Mouse (Mus musculus) bone marrow, adult 2 months (tissue): ENCODE data around the gene Agap3. TPM values are rescaled to one million over a fixed set of nuclear protein-coding genes. Genes with fewer than 3 reads are reported as not detected.
A peak's percentile ranks its signal among the peaks of the same experiment; 100 is the strongest.

Source experiments
- H3K27ac ChIP-seq: fragments of 200-500 bp; 2 replicates; pipeline ENCODE4 v1.5.1; 2012; ENCODE audit warnings: low read depth, mild to moderate bottlenecking, control low read depth, inconsistent platforms, low read length; ENCODE audit not compliant: control insufficient read depth, poor library complexity, insufficient read depth
- H3K4me1 ChIP-seq: fragments of 200-500 bp; 2 replicates; pipeline ENCODE4 v1.6.1; 2011; ENCODE audit warnings: low read length; ENCODE audit not compliant: control insufficient read depth, insufficient read depth
- H3K4me3 ChIP-seq: fragments of 200-500 bp; replicated peaks from 2 replicates; pipeline ENCODE3; 2011; ENCODE audit warnings: mild to moderate bottlenecking, low read depth, low read length, control low read depth; ENCODE audit not compliant: control insufficient read depth
- CTCF ChIP-seq: fragments of 200-500 bp; IDR thresholded peaks from 2 replicates; pipeline ENCODE4 v1.5.1; 2011; ENCODE audit warnings: low read length, control low read depth; ENCODE audit not compliant: control insufficient read depth, insufficient read depth
- POLR2A ChIP-seq: fragments of 200-500 bp; IDR thresholded peaks from 2 replicates; pipeline ENCODE4 v1.6.1; 2011; ENCODE audit warnings: low read depth, mild to moderate bottlenecking, control low read depth, low read length, borderline replicate concordance; ENCODE audit not compliant: control insufficient read depth
- WGBS: fragments of 180-500 bp; shearing (Covaris S2); methylation state at CpG from one replicate; pipeline ENCODE4 v1.1.7; 2018; 5-methylcytosine and 5-hydroxymethylcytosine counted together
- polyA plus RNA-seq: library from polyadenylated mRNA; stranded (reverse); fragments of >200 nt; gene quantifications from 2 replicates; pipeline ENCODE4 v1.2.4, GENCODE M21; 2011; ENCODE audit warnings: low replicate concordance; ENCODE audit not compliant: missing spikeins, insufficient read depth, insufficient read length

The Agap3 gene
- polyA plus RNA-seq, 1 experiment: 28.2 TPM

DNA sequence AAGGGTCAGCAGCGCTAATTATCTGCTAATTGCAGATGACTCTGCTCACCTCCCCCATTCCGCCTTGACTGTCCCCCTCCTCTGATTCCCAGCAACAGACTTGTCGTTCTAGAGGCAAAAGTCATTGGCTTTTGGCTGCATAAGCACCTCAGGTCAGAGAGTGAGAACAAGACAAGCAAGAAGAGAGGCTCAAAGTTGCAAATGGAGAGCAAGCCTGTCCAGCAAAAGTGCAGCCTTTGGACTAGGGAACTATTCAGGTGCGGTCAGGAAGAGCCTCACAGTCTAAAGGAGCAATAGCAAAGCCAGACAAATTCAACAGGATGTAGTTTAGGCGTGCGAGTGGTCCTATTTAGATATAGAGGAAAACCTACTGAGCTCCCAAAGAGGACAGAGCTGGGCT lies 75.8 kb downstream of the Agap3 start:
- no peak overlapping the region for H3K27ac ChIP-seq
- TF ChIP-seq POLR2A (no peak), CTCF (no peak)
- whole genome bisulfite sequencing: 27% methylated on average over 6 of the region's 6 CpGs
- no peaks in the 10 kb centered on the region for H3K4me1 ChIP-seq
- no peak overlapping the region for H3K4me3 ChIP-seq

DNA sequence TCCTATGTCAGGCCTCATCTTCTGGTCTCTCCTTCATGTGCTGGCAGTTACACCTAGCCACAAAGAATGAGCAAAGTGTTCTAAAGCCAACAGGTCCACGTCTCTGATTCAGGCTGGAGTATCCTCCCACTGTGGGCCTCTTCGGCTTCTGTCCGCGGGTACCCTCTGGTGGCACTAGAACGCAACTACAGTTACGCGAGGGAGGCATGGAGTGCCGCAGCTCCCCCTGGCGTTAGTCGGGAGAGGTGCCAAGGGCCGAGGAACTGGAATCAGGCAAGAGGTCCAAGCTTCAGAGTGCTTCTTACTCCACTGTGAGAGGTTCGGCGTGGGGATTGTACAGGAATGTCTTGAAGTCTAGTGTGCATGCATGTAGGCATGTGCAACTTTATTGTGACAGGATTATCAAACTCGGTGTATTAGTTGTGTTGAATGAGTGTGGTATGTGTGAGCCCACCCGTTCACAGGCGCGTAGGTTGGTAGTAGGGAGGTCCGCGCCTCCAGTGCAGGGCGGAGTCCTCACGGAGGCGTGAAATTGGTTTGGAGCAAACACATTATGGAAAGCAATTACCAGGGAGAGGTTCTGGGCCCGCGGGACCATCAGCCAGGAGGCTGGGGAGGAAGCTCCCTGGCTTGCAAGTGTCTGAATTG lies 78.2 kb downstream of the Agap3 start:
- 18% methylated on average over 24 of the region's 24 CpGs for WGBS
- Histone ChIP-seq H3K4me3 (no peak overlapping the region), H3K4me1 (no peaks in the 10 kb centered on the region), H3K27ac (no peak overlapping the region)
- no peak for TF ChIP-seq POLR2A
- peak; percentile 100 for TF ChIP-seq CTCF

DNA sequence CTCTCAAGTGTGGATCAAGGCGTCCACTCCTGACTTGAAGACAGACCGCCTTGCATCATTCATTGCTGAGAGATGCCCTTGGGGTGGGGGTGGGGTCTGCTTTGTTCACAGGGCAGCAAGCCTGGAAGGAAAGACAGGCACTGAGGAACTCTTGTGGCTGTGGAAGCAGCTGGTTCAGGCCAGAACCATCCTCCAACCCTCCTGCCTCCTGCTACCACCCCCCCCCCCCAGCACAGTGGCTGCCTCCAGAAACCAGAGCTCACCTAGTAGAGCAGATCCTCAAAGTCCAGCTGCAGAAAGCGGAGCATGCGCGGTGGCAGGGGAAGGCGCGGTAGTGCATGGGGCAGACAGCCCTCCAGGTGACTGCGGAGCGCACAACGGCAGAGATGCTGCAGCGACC lies 81.4 kb downstream of the Agap3 start:
- TF ChIP-seq CTCF (no peak), POLR2A (no peak)

DNA sequence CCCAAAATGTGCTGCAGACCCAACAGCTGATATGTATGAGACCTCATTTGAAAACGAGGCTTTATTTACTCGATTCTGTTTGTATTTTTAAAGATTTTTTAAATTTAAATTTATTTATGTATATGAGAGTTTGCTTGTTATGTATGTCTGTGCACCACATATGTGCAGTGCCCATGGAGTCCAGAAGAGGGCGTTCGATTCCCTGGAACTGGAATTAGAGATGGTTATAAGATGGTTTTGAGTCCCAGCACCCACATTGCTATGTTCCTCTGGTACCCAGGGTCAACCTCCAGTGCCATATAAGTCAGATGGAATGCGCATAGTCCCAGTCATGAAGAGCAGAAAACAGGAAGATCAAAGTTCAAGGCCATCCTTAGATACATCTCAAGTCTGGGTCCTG lies 82.3 kb downstream of the Agap3 start:
- TF ChIP-seq POLR2A (no peak), CTCF (no peak)
- no peak overlapping the region for H3K4me3 ChIP-seq
- no peaks in the 10 kb centered on the region for H3K4me1 ChIP-seq
- no peak overlapping the region for H3K27ac ChIP-seq
- 45% methylated on average over 5 of the region's 5 CpGs for WGBS

More for the DNA sequence above, 81.4 kb downstream of the Agap3 start:
- no peak overlapping the region for H3K4me3 ChIP-seq
- H3K27ac ChIP-seq: no peak overlapping the region
- no peaks in the 10 kb centered on the region for H3K4me1 ChIP-seq
- 77% methylated on average over 11 of the region's 11 CpGs for WGBS

DNA sequence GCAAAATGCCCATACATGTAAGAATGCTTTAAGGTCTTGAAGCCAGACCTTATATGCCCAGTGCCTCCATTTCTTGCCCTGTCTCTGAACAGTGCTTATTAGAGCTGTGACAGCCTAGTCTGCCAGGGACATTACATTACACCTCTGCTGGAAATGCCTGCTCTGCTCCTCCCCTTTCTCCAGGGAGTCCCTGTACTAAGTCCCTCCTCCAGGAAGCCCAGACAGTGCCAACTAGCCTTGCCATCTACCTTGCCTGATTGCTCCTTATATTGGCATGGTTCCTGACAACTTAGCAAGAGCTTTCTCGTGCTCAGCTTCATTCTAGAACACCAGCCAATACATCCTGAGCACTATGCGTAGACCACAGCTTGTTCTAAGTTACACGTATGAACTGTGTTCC lies 83.8 kb downstream of the Agap3 start:
- Histone ChIP-seq H3K27ac (no peak overlapping the region), H3K4me1 (no peaks in the 10 kb centered on the region), H3K4me3 (no peak overlapping the region)
- TF ChIP-seq CTCF (no peak), POLR2A (no peak)
- WGBS: 67% methylated on average over 3 of the region's 3 CpGs

DNA sequence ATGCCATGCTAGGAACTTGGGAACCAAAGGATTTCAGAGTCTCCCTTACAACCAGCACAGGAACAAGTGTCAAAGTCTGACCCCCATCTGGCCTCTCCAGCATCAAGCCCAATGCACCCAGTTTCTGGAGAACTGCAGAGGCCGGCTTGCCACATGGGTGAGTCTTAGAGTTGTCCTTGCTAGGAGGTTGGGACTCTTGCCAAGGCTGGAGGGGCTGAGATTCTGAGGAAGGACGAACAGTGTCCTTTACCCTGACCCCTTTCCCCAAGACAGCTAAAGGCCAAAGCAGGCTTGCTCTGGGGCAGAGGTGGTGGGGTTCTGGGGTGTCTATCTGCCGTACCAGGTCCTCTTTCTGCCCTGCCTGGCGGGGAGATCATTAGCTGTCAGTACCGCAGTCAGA lies 84.5 kb downstream of the Agap3 start:
- no peak overlapping the region for H3K4me3 ChIP-seq
- H3K4me1 ChIP-seq: no peaks in the 10 kb centered on the region
- WGBS: 77% methylated on average over 5 of the region's 5 CpGs
- H3K27ac ChIP-seq: no peak overlapping the region
- no peak for TF ChIP-seq POLR2A
- no peak for TF ChIP-seq CTCF

DNA sequence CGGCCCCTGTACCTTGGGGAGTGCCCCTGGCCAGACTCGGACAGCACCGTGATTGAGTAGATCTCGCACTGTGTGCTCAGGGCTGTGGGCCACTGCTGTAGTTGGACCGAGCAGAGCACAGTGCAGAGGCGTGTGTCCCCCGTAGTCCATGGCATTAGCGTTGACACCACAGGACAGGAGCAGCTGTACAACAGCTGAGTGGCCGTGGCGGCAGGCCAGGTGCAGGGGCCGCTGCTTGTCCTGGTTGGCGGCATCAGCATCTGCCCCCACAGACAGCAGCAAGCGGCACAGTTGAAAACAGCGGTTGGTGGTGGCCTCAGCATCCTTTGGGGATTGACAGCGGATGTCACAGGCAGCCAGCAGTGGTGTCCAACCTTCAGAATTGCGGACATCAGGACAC lies 85.6 kb downstream of the Agap3 start:
- Histone ChIP-seq H3K4me1 (no peaks in the 10 kb centered on the region), H3K4me3 (no peak overlapping the region), H3K27ac (no peak overlapping the region)
- TF ChIP-seq POLR2A (no peak), CTCF (no peak)
- 68% methylated on average over 16 of the region's 16 CpGs for WGBS

DNA sequence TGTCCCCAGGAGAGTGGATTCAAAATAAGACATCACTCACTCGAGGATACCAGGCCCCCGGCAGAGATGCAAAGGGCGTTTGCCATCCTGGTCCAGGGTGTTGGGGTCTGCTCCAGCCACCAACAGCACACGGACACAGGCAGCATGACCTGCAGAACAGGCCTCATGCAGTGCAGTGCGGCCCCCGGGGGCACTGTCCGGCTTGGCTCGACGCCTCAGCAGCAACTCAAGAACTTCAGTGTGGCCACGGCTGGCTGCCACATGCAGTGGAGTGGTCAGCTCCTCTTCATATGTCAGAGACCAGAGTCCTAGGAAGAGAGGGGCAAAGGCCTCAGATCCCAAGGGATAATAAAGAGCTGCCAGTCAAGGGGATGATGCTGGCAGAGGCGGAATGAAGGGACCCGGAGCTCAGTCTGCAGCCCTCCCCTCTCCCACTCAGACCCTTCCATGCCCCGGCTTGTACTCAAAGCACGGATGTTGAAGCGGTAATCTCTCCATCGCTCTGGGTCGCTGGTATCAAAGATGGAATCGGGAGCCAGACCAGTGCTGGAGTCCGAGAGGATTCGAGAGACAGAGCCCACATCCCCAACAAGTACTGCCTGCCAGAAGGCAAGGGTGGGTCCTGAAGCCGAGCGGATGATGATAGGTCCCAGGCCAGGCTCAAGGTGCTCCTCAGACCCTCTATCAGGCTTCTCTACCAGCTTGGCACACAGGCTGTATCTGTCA lies 87.8 kb downstream of the Agap3 start:
- no peak overlapping the region for H3K4me3 ChIP-seq
- no peak for TF ChIP-seq CTCF
- TF ChIP-seq POLR2A: no peak
- no peaks in the 10 kb centered on the region for H3K4me1 ChIP-seq
- WGBS: 82% methylated on average over 22 of the region's 22 CpGs
- H3K27ac ChIP-seq: no peak overlapping the region
